Mouse (Mus musculus) midbrain, embryonic 14.5 days (tissue): ENCODE results near the gene Rfx4. TPM values are rescaled to one million over a fixed set of nuclear protein-coding genes. Genes with fewer than 3 reads are reported as not detected.

Experiments
- ATAC-seq: fragments of 200-750 bp; cut with Nextera tagmentation; 2 replicates; pipeline ENCODE4 v1.8.0; 2017; ENCODE audit warnings: moderate number of reproducible peaks, moderate library complexity; ENCODE audit not compliant: low FRiP score, low TSS enrichment
- DNase-seq: peaks from one replicate; pipeline ENCODE4 v3.0.0-alpha.2; 2015
- H3K27ac ChIP-seq: fragments of 300-500 bp; sonication (generic); replicated peaks from 2 replicates; pipeline ENCODE4 v1.5.1; 2014; ENCODE audit warnings: mild to moderate bottlenecking, low read depth, low read length, moderate library complexity
- H3K27me3 ChIP-seq: fragments of 300-500 bp; sonication (generic); 2 replicates; pipeline ENCODE4 v1.6.1; 2014; ENCODE audit warnings: low read length, control low read depth, mixed read lengths; ENCODE audit not compliant: control insufficient read depth, insufficient read depth
- H3K36me3 ChIP-seq: fragments of 300-500 bp; sonication (generic); 2 replicates; pipeline ENCODE4 v1.6.1; 2014; ENCODE audit warnings: low read length, control low read depth; ENCODE audit not compliant: control insufficient read depth, insufficient read depth
- H3K4me1 ChIP-seq: fragments of 300-500 bp; sonication (generic); 2 replicates; pipeline ENCODE4 v1.6.1; 2014; ENCODE audit warnings: mild to moderate bottlenecking, antibody characterized with exemption, low read length, control low read depth; ENCODE audit not compliant: control insufficient read depth, insufficient read depth
- H3K4me2 ChIP-seq: fragments of 300-500 bp; sonication (generic); 2 replicates; pipeline ENCODE4 v1.6.1; 2014; ENCODE audit warnings: mild to moderate bottlenecking, low read length, moderate library complexity
- H3K4me3 ChIP-seq: fragments of 300-500 bp; sonication (generic); replicated peaks from 2 replicates; pipeline ENCODE4 v1.5.1; 2014; ENCODE audit warnings: low read depth, low read length
- H3K9ac ChIP-seq: fragments of 300-500 bp; sonication (generic); replicated peaks from 2 replicates; pipeline ENCODE4 v1.6.1; 2014; ENCODE audit warnings: mild to moderate bottlenecking, low read length, moderate library complexity
- H3K9me3 ChIP-seq: fragments of 300-500 bp; sonication (generic); 2 replicates; pipeline ENCODE4 v1.6.1; 2016; ENCODE audit warnings: low read length, control low read depth, mixed read lengths; ENCODE audit not compliant: control insufficient read depth
- WGBS: fragments of 180-500 bp; shearing (Covaris S2); extraction: QIAGEN DNeasy Blood & Tissue Kit; methylation state at CpG from one replicate; pipeline ENCODE4 v1.1.7; 2014; 5-methylcytosine and 5-hydroxymethylcytosine counted together
- polyA plus RNA-seq: library from polyadenylated mRNA; unstranded; fragments of >200 nt; fragmentation: Nextera tagmentation; extraction: Ambion mirVana; gene quantifications from 2 replicates; pipeline ENCODE4 v1.2.1, GENCODE M21; 2014

Rfx4 gene
- polyA plus RNA-seq, 1 experiment from 2014 or later = 25.1 TPM

- 86% methylated on average over 11 of the region's 11 CpGs for WGBS
- no peak for DNase-seq
These were observed 99.6 kb downstream of the Rfx4 start for GRCm38 (mm10) chr10:84855466-84855865.

GRCm38 (mm10) chr10:84858371-84858770, 102.5 kb downstream of the Rfx4 start:
- Histone ChIP-seq H3K4me3 (no peak overlapping the region), H3K4me2 (no peak overlapping the region), H3K27me3 (no peaks in the 10 kb centered on the region), H3K36me3 (no peaks in the 10 kb centered on the region; the same call in 1 of the 2 replicates), H3K9ac (no peak overlapping the region), H3K27ac (0 out of 2 replicates have a peak overlapping the region, but pooled peaks have one; percentile 38), H3K9me3 (no peaks in the 10 kb centered on the region), H3K4me1 (peaks cover 19% of the 10 kb centered on the region)
- no peak for ATAC-seq
- 44% methylated on average over 8 of the region's 8 CpGs for WGBS
- no peak for DNase-seq

More at GRCm38 (mm10) chr10:84855466-84855865, 99.6 kb downstream of the Rfx4 start:
- Histone ChIP-seq H3K4me1 (peaks cover 34% of the 10 kb centered on the region), H3K9ac (no peak overlapping the region), H3K27me3 (no peaks in the 10 kb centered on the region), H3K4me2 (no peak overlapping the region), H3K36me3 (no peaks in the 10 kb centered on the region; the same call in 1 of the 2 replicates), H3K9me3 (no peaks in the 10 kb centered on the region), H3K4me3 (no peak overlapping the region), H3K27ac (no peak overlapping the region)
- no peak for ATAC-seq

- 0 out of 2 replicates have a peak overlapping the region, but pooled peaks have one; percentile 2 for H3K4me2 ChIP-seq
- ATAC-seq = no peak
- no peak overlapping the region for H3K9ac ChIP-seq
These were observed 103.1 kb downstream of the Rfx4 start for GRCm38 (mm10) chr10:84858806-84859496.

GRCm38 (mm10) chr10:84859556-84860380, 103.9 kb downstream of the Rfx4 start:
- H3K27ac ChIP-seq = no peak overlapping the region
- no peak overlapping the region for H3K9ac ChIP-seq
- H3K36me3 ChIP-seq = no peaks in the 10 kb centered on the region; the same call in 1 of the 2 replicates
- 0 out of 2 replicates have a peak overlapping the region, but pooled peaks have one; percentile 2 for H3K4me2 ChIP-seq
- DNase-seq = peak; percentile 21
- H3K27me3 ChIP-seq = no peaks in the 10 kb centered on the region
- H3K4me1 ChIP-seq = peaks cover 19% of the 10 kb centered on the region
- H3K9me3 ChIP-seq = no peaks in the 10 kb centered on the region
- ATAC-seq = no peak
- WGBS = 35% methylated on average over 13 of the region's 13 CpGs
- no peak overlapping the region for H3K4me3 ChIP-seq

More at GRCm38 (mm10) chr10:84858806-84859496, 103.1 kb downstream of the Rfx4 start:
- Histone ChIP-seq H3K36me3 (no peaks in the 10 kb centered on the region; the same call in 1 of the 2 replicates), H3K9me3 (no peaks in the 10 kb centered on the region), H3K27me3 (no peaks in the 10 kb centered on the region), H3K4me1 (peaks cover 19% of the 10 kb centered on the region), H3K4me3 (no peak overlapping the region), H3K27ac (0 out of 2 replicates have a peak overlapping the region, but pooled peaks have one; percentile 38)
- peak; percentile 71 for DNase-seq
- WGBS = 4% methylated on average over 14 of the region's 14 CpGs

- WGBS = 82% methylated on average over 6 of the region's 6 CpGs
- ATAC-seq = no peak
These were observed 107.6 kb downstream of the Rfx4 start for GRCm38 (mm10) chr10:84863488-84863887.

GRCm38 (mm10) chr10:84867577-84867976, 111.7 kb downstream of the Rfx4 start:
- ATAC-seq = no peak
- no peak for DNase-seq
- H3K9ac ChIP-seq = no peak overlapping the region
- no peak overlapping the region for H3K4me3 ChIP-seq
- no peak overlapping the region for H3K4me2 ChIP-seq
- no peak overlapping the region for H3K27ac ChIP-seq
- H3K27me3 ChIP-seq = no peaks in the 10 kb centered on the region
- peaks cover 5% of the 10 kb centered on the region; the same call in 1 of the 2 replicates for H3K36me3 ChIP-seq
- WGBS = 90% methylated on average over 7 of the region's 7 CpGs
- H3K4me1 ChIP-seq = peaks cover 7% of the 10 kb centered on the region; the same call in 1 of the 2 replicates
- H3K9me3 ChIP-seq = no peaks in the 10 kb centered on the region

More at GRCm38 (mm10) chr10:84863488-84863887, 107.6 kb downstream of the Rfx4 start:
- no peak overlapping the region for H3K27ac ChIP-seq
- H3K4me2 ChIP-seq = no peak overlapping the region
- no peak overlapping the region for H3K4me3 ChIP-seq
- H3K36me3 ChIP-seq = no peaks in the 10 kb centered on the region
- peaks cover 16% of the 10 kb centered on the region for H3K4me1 ChIP-seq
- H3K9me3 ChIP-seq = no peaks in the 10 kb centered on the region
- H3K9ac ChIP-seq = no peak overlapping the region
- H3K27me3 ChIP-seq = no peaks in the 10 kb centered on the region
- DNase-seq = no peak

- WGBS = 16% methylated on average over 12 of the region's 12 CpGs
- no peak overlapping the region for H3K9ac ChIP-seq
These were observed 115.4 kb downstream of the Rfx4 start for GRCm38 (mm10) chr10:84871285-84871684.

GRCm38 (mm10) chr10:84871921-84872320, 116.1 kb downstream of the Rfx4 start:
- Histone ChIP-seq H3K27me3 (no peaks in the 10 kb centered on the region), H3K4me1 (peaks cover 7% of the 10 kb centered on the region; the same call in 1 of the 2 replicates), H3K4me3 (no peak overlapping the region), H3K4me2 (no peak overlapping the region), H3K36me3 (peaks cover 5% of the 10 kb centered on the region; the same call in 1 of the 2 replicates), H3K27ac (no peak overlapping the region), H3K9me3 (no peaks in the 10 kb centered on the region), H3K9ac (no peak overlapping the region)
- DNase-seq = no peak
- ATAC-seq = no peak
- WGBS = 71% methylated on average over 4 of the region's 4 CpGs

More at GRCm38 (mm10) chr10:84871285-84871684, 115.4 kb downstream of the Rfx4 start:
- H3K4me1 ChIP-seq = peaks cover 7% of the 10 kb centered on the region; the same call in 1 of the 2 replicates
- 0 out of 2 replicates have a peak overlapping the region, but pooled peaks have one; percentile 17 for H3K27ac ChIP-seq
- H3K27me3 ChIP-seq = no peaks in the 10 kb centered on the region
- ATAC-seq (peak; percentile 55; the same call in 1 of the 2 replicates), DNase-seq (peak; percentile 67)
- no peaks in the 10 kb centered on the region for H3K9me3 ChIP-seq
- no peak overlapping the region for H3K4me3 ChIP-seq
- H3K4me2 ChIP-seq = peak overlapping the region; percentile 24; the same call in 1 of the 2 replicates
- H3K36me3 ChIP-seq = peaks cover 5% of the 10 kb centered on the region; the same call in 1 of the 2 replicates
